Mouse (Mus musculus) gastrocnemius, postnatal 14 days (tissue): ENCODE data around the gene Sugt1. TPM values are rescaled to one million over a fixed set of nuclear protein-coding genes. Genes with fewer than 3 reads are reported as not detected.
A peak's percentile ranks its signal among the peaks of the same experiment; 100 is the strongest.

Experiments used
- DNase-seq: peaks from one replicate; pipeline ENCODE4 v3.0.0; 2021; ENCODE audit warnings: mixed read lengths
- intact Hi-C: fragments of 180-260 bp; cut with DNase I; formaldehyde crosslinking; loops from one replicate; pipeline ENCODE4 v1.15.1; 2025; ENCODE audit warnings: low total_unique reads
- total RNA-seq, 2 experiments: library from RNA; stranded (reverse); gene quantifications; 2 replicates each; pipeline ENCODE4 v1.2.3; 2021

Gene Sugt1
- total RNA-seq, 2 experiments from 2014 or later, result 67.2 to 69.8 TPM

- DNase-seq, result no peak
- intact Hi-C loops, result no loop called here
These were observed 9.1 kb downstream of the Sugt1 start for GRCm38 (mm10) chr14:79596602-79597001.

- intact Hi-C loops, result no loop called here
- no peak for DNase-seq
These were observed 18.4 kb downstream of the Sugt1 start for GRCm38 (mm10) chr14:79605881-79606280.

GRCm38 (mm10) chr14:79606392-79606791 lies 18.9 kb downstream of the Sugt1 start:
- no peak for DNase-seq
- intact Hi-C loops, result no loop called here

GRCm38 (mm10) chr14:79606867-79607266 lies 19.4 kb downstream of the Sugt1 start:
- no peak for DNase-seq
- intact Hi-C loops, result no loop called here

GRCm38 (mm10) chr14:79607352-79607751 lies 19.9 kb downstream of the Sugt1 start:
- intact Hi-C loops, result no loop called here
- no peak for DNase-seq

GRCm38 (mm10) chr14:79608286-79608685 lies 20.8 kb downstream of the Sugt1 start:
- DNase-seq, result no peak
- intact Hi-C loops, result no loop called here

GRCm38 (mm10) chr14:79617121-79617828 lies 29.8 kb downstream of the Sugt1 start:
- DNase-seq, result no peak
- intact Hi-C loops, result no loop called here

GRCm38 (mm10) chr14:79619802-79620201 lies 32.3 kb downstream of the Sugt1 start:
- intact Hi-C loops, result no loop called here

GRCm38 (mm10) chr14:79621143-79621542 lies 33.7 kb downstream of the Sugt1 start:
- DNase-seq, result no peak
- intact Hi-C loops, result no loop called here

More at GRCm38 (mm10) chr14:79619802-79620201, 32.3 kb downstream of the Sugt1 start:
- DNase-seq, result no peak

- DNase-seq, result no peak
These were observed 44.8 kb downstream of the Sugt1 start for GRCm38 (mm10) chr14:79632330-79632729.

GRCm38 (mm10) chr14:79633196-79633595 lies 45.7 kb downstream of the Sugt1 start:
- DNase-seq, result no peak
- intact Hi-C loops, result no loop called here

More at GRCm38 (mm10) chr14:79632330-79632729, 44.8 kb downstream of the Sugt1 start:
- intact Hi-C loops, result no loop called here

GRCm38 (mm10) chr14:79636814-79637213 lies 49.3 kb downstream of the Sugt1 start:
- no peak for DNase-seq
- intact Hi-C loops, result no loop called here

GRCm38 (mm10) chr14:79642063-79642462 lies 54.6 kb downstream of the Sugt1 start:
- no peak for DNase-seq
- intact Hi-C loops, result no loop called here

- intact Hi-C loops, result no loop called here
- DNase-seq, result no peak
These were observed 57.9 kb downstream of the Sugt1 start for GRCm38 (mm10) chr14:79645378-79645777.

- no peak for DNase-seq
- intact Hi-C loops, result no loop called here
These were observed 62.2 kb downstream of the Sugt1 start for GRCm38 (mm10) chr14:79649680-79650079.

GRCm38 (mm10) chr14:79652654-79653053 lies 65.2 kb downstream of the Sugt1 start:
- DNase-seq, result no peak
- intact Hi-C loops, result no loop called here

GRCm38 (mm10) chr14:79658286-79658685 lies 70.8 kb downstream of the Sugt1 start:
- peak; percentile 22 for DNase-seq
- intact Hi-C loops, result no loop called here

GRCm38 (mm10) chr14:79658748-79659508 lies 71.4 kb downstream of the Sugt1 start:
- DNase-seq, result no peak
- intact Hi-C loops, result no loop called here

- intact Hi-C loops, result no loop called here
- no peak for DNase-seq
These were observed 73.0 kb downstream of the Sugt1 start for GRCm38 (mm10) chr14:79660467-79660866.

- intact Hi-C loops, result no loop called here
- peak; percentile 57 for DNase-seq
These were observed 73.8 kb downstream of the Sugt1 start for GRCm38 (mm10) chr14:79661005-79661917.
